Mouse (Mus musculus) liver, embryonic 14.5 days (tissue): ENCODE data around the gene Cfap58. TPM values are rescaled to one million over a fixed set of nuclear protein-coding genes. Genes with fewer than 3 reads are reported as not detected.

ENCODE experiments used
- ATAC-seq: fragments of 200-750 bp; cut with Nextera tagmentation; 2 replicates; pipeline ENCODE4 v1.8.0; 2017; ENCODE audit warnings: moderate number of reproducible peaks, mild to moderate bottlenecking, moderate library complexity; ENCODE audit not compliant: insufficient read depth
- DNase-seq, 3 experiments: peaks; one replicate each; pipeline ENCODE4 v3.0.0-alpha.2; 2012 to 2013; ENCODE audit warnings: low read depth in 3 of 3, low spot score in 3 of 3
- H3K27ac ChIP-seq: fragments of 300-500 bp; sonication (generic); 2 replicates; pipeline ENCODE4 v1.5.1; 2014; ENCODE audit warnings: moderate library complexity, mild to moderate bottlenecking, control low read depth, inconsistent platforms
- H3K27me3 ChIP-seq: fragments of 300-500 bp; sonication (generic); 2 replicates; pipeline ENCODE4 v1.6.1; 2014; ENCODE audit warnings: mild to moderate bottlenecking, low read length, moderate library complexity; ENCODE audit not compliant: control insufficient read depth, insufficient read depth
- H3K36me3 ChIP-seq: fragments of 300-500 bp; sonication (generic); replicated peaks from 2 replicates; pipeline ENCODE4 v1.6.1; 2014; ENCODE audit warnings: low read depth; ENCODE audit not compliant: control insufficient read depth, insufficient read depth
- H3K4me1 ChIP-seq, 2 experiments: fragments of 200-500 bp in 1 of 2; fragments of 300-500 bp in 1 of 2; sonication (generic) in 1 of 2; replicated peaks; 2 replicates each; pipeline ENCODE4 v1.6.1; 2012 to 2014; ENCODE audit warnings: antibody characterized with exemption in 1 of 2, inconsistent platforms in 1 of 2, low read length in 1 of 2; ENCODE audit not compliant: control insufficient read depth in 2 of 2, insufficient read depth in 2 of 2
- H3K4me2 ChIP-seq: fragments of 300-500 bp; sonication (generic); 2 replicates; pipeline ENCODE4 v1.6.1; 2014; ENCODE audit warnings: low read depth, mild to moderate bottlenecking, control low read depth, moderate library complexity
- H3K4me3 ChIP-seq, 2 experiments: fragments of 200-500 bp in 1 of 2; fragments of 300-500 bp in 1 of 2; sonication (generic) in 1 of 2; 2 replicates each; pipeline ENCODE4 v1.5.1; 2012 to 2014; ENCODE audit warnings: low read depth in 2 of 2, low read length in 2 of 2, mild to moderate bottlenecking in 2 of 2, control low read depth in 1 of 2, inconsistent platforms in 1 of 2, moderate library complexity in 1 of 2; ENCODE audit not compliant: insufficient read depth in 1 of 2
- H3K9ac ChIP-seq: fragments of 300-500 bp; sonication (generic); replicated peaks from 2 replicates; pipeline ENCODE4 v1.6.1; 2014; ENCODE audit warnings: mild to moderate bottlenecking, control low read depth, moderate library complexity
- H3K9me3 ChIP-seq: fragments of 300-500 bp; sonication (generic); 2 replicates; pipeline ENCODE4 v1.6.1; 2016; ENCODE audit warnings: low read length, mixed read lengths; ENCODE audit not compliant: control insufficient read depth
- CTCF ChIP-seq: IDR thresholded peaks from 2 replicates; pipeline ENCODE4 v1.5.1; 2016; ENCODE audit warnings: antibody characterized with exemption, low read depth, control low read depth
- EP300 ChIP-seq: IDR thresholded peaks from 2 replicates; pipeline ENCODE4 v1.6.1; 2016; ENCODE audit warnings: antibody characterized with exemption, low read depth
- WGBS: fragments of 180-500 bp; shearing (Covaris S2); extraction: QIAGEN DNeasy Blood & Tissue Kit; methylation state at CpG from one replicate; pipeline ENCODE4 v1.1.7; 2014; ENCODE audit not compliant: insufficient replicate concordance; 5-methylcytosine and 5-hydroxymethylcytosine counted together
- polyA plus RNA-seq, 2 experiments: library from polyadenylated mRNA; depleted of rRNA in 1 of 2; stranded (reverse) in 1 of 2; unstranded in 1 of 2; fragments of >200 nt; fragmentation: Nextera tagmentation in 1 of 2; extraction: Ambion mirVana in 1 of 2; gene quantifications; 2 replicates each; pipeline versions ENCODE4 v1.2.1 to v1.2.3; 2012 to 2014

Gene Cfap58
- polyA plus RNA-seq, 2 experiments: not detected

DNA sequence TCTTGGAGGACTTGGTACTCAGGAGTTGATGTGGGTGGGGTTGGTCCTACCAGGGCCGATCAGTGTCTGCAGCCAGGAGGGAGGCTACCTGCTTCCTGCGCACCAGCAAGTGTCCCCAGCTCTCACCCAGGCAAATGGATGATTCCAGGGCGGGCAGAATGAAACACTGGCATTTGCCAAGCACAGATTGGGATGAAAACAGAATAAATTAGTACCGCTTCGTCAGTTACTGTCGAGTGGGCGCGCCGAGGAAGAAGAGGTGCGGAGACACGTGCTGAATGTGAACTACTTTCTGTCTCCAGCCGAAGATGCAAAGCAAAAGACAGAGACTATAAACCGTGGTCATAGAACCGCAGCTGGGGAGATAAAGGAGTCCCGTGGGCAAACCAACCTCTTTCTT, 84.0 kb downstream of the Cfap58 start:
- 60% methylated on average over 15 of the region's 15 CpGs for WGBS
- ATAC-seq: no peak

DNA sequence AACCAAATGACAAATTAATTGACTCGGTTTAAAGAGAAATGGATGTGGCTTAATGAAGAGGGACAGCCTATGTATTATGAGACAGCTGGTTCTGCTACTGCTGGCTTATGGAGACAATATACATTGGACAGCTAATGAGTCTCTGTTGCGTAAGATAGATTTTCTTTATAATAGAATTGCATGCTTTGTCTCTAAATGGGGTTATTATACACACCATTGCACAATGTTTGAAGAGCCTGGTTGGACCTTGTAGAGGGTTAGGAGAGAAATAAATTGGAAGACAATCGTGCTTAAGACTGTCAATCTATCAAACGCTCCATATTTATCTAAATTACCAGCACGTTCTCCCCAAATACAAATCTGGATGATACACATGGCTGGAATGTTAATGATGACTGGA, 85.3 kb downstream of the Cfap58 start:
- DNase-seq (no peak), ATAC-seq (no peak)
- Histone ChIP-seq H3K27ac (no peak overlapping the region), H3K4me1 (no peaks in the 10 kb centered on the region), H3K27me3 (no peaks in the 10 kb centered on the region), H3K4me3 (no peak overlapping the region), H3K36me3 (no peaks in the 10 kb centered on the region), H3K9ac (no peak overlapping the region), H3K9me3 (no peaks in the 10 kb centered on the region), H3K4me2 (no peak overlapping the region)
- TF ChIP-seq CTCF (no peak), EP300 (no peak)
- WGBS: 67% methylated on average over 5 of the region's 5 CpGs

More for the DNA sequence above, 84.0 kb downstream of the Cfap58 start:
- Histone ChIP-seq H3K9ac (no peak overlapping the region), H3K36me3 (no peaks in the 10 kb centered on the region), H3K27ac (no peak overlapping the region), H3K27me3 (no peaks in the 10 kb centered on the region), H3K4me3 (no peak overlapping the region), H3K4me2 (no peak overlapping the region), H3K4me1 (no peaks in the 10 kb centered on the region), H3K9me3 (no peaks in the 10 kb centered on the region)
- TF ChIP-seq CTCF: no peak
- no peak for TF ChIP-seq EP300
- DNase-seq: no peak

DNA sequence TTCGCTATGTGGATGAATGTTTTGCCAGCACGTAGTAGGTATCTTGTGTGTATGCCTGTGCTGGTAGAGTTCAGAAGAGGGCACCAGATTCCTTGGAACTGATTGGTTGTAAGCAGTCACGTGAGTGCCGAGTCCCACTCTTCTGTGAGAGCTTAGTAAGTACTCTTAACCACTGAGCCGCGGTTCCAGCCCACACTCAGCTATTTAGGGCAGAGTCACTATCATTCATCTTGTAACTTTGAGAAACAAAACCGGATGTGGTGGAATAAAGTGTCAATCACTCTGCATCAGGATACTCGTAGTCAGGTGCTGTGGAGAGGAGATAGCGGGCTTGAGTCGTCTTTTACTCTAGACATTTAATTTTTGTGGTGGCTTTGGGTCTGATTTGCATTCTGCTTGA, 86.3 kb downstream of the Cfap58 start:
- Histone ChIP-seq H3K4me2 (no peak overlapping the region), H3K27me3 (no peaks in the 10 kb centered on the region), H3K4me1 (no peaks in the 10 kb centered on the region), H3K9me3 (no peaks in the 10 kb centered on the region), H3K9ac (no peak overlapping the region), H3K27ac (no peak overlapping the region), H3K36me3 (no peaks in the 10 kb centered on the region), H3K4me3 (no peak overlapping the region)
- TF ChIP-seq CTCF (no peak), EP300 (no peak)
- no peak for ATAC-seq
- 30% methylated on average over 10 of the region's 10 CpGs for WGBS
- no peak for DNase-seq

DNA sequence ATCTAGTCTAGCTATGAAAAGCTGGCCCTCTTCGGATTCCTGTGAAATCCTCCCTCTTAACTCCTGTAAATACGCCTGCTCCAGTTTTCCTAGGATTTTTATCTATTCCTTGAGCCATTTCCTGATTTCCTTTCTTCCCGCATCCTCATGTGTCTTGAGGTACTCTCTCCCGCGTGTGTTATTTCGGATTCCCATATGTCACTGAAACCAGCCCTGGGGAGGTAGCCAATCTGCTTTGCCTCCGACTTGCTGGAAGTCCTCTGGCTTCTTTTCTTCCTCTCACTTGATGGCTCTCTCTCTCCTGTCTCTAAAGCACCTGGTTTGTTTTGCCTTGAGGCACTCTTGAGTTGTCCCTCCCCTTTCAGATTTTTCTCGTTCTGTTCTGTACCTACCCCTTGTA, 87.9 kb downstream of the Cfap58 start:
- TF ChIP-seq CTCF (no peak), EP300 (no peak)
- ATAC-seq (no peak), DNase-seq (no peak)
- H3K9ac ChIP-seq: no peak overlapping the region
- H3K36me3 ChIP-seq: no peaks in the 10 kb centered on the region
- no peaks in the 10 kb centered on the region for H3K9me3 ChIP-seq
- no peaks in the 10 kb centered on the region for H3K4me1 ChIP-seq
- H3K4me3 ChIP-seq: no peak overlapping the region
- WGBS: 68% methylated on average over 8 of the region's 8 CpGs
- H3K27ac ChIP-seq: no peak overlapping the region
- no peak overlapping the region for H3K4me2 ChIP-seq
- H3K27me3 ChIP-seq: no peaks in the 10 kb centered on the region

DNA sequence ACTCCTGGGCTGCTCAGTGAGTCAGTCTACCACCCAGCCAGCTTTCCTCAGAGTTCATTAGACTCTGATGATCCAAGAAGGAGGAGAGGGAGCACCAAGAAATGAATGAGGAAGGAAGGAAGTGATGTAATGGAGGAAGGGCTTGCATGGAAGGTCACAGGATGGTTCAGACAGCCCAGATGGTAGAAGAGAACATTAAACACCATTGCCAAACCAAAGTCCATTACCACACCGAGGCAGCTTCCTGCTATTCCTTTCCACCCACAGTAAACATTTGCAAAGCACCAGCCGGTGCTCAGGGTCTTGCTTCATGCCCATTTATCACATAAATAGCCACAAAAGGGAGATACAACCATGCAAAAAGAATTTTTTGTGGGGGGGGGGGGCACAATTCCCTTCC, 89.4 kb downstream of the Cfap58 start:
- DNase-seq (no peak), ATAC-seq (no peak)
- no peaks in the 10 kb centered on the region for H3K36me3 ChIP-seq
- H3K4me1 ChIP-seq: no peaks in the 10 kb centered on the region
- H3K4me3 ChIP-seq: no peak overlapping the region
- H3K27ac ChIP-seq: no peak overlapping the region
- H3K27me3 ChIP-seq: no peaks in the 10 kb centered on the region
- H3K9ac ChIP-seq: no peak overlapping the region
- TF ChIP-seq CTCF: no peak
- 19% methylated on average over 2 of the region's 2 CpGs for WGBS
- no peak overlapping the region for H3K4me2 ChIP-seq
- H3K9me3 ChIP-seq: no peaks in the 10 kb centered on the region
